Mouse (Mus musculus) megakaryocyte, embryonic 14.5 days (primary cell): ENCODE measurements around the gene Trim2.

Source experiments
- FLI1 ChIP-seq: IDR thresholded peaks from 2 replicates; pipeline ENCODE4 v1.6.1; 2012; ENCODE audit warnings: low read length, inconsistent platforms, mixed read lengths
- GATA1 ChIP-seq: IDR thresholded peaks from 3 replicates; pipeline ENCODE4 v1.6.1; 2012; ENCODE audit warnings: mixed read lengths, low read length, inconsistent platforms, borderline replicate concordance

GRCm38 (mm10) chr3:84278809-84279208 is 27.9 kb downstream of the Trim2 start:
- no peak for TF ChIP-seq GATA1
- no peak for TF ChIP-seq FLI1
